Mouse (Mus musculus): ENCODE data around the gene Ltb4r1.

Ltb4r1 gene

GRCm38 (mm10) chr14:55765696-55766095 is at the start of gene Ltb4r1:
Gene Ltb4r1, plus strand, starts transcription at chr14:55765962.
- DNase-seq = no peak

GRCm38 (mm10) chr14:55716271-55716670 is 49.5 kb upstream of the Ltb4r1 start:
- no peak for DNase-seq

- DNase-seq = no peak
Observed at GRCm38 (mm10) chr14:55716884-55717283, 48.9 kb upstream of the Ltb4r1 start.

- DNase-seq = no peak
Observed at GRCm38 (mm10) chr14:55719737-55720136, 46.0 kb upstream of the Ltb4r1 start.

GRCm38 (mm10) chr14:55720666-55721065 is 45.1 kb upstream of the Ltb4r1 start:
- no peak for DNase-seq

GRCm38 (mm10) chr14:55721076-55721475 is 44.7 kb upstream of the Ltb4r1 start:
- peak in 1 of 2 experiments; percentile 19 for DNase-seq

GRCm38 (mm10) chr14:55721700-55722437 is 43.9 kb upstream of the Ltb4r1 start, which contains the start of gene Rabggta:
Gene Rabggta, minus strand, starts transcription at chr14:55722263.
- peak; percentile 96 to 97 for DNase-seq

- no peak for DNase-seq
Observed at GRCm38 (mm10) chr14:55722438-55722945, 43.3 kb upstream of the Ltb4r1 start.

GRCm38 (mm10) chr14:55723433-55723832 is 42.3 kb upstream of the Ltb4r1 start:
- no peak for DNase-seq

- no peak for DNase-seq
Observed at GRCm38 (mm10) chr14:55724411-55724871, 41.3 kb upstream of the Ltb4r1 start.

- DNase-seq = no peak
Observed at GRCm38 (mm10) chr14:55726261-55726660, 39.5 kb upstream of the Ltb4r1 start.

GRCm38 (mm10) chr14:55727889-55728685 is 37.7 kb upstream of the Ltb4r1 start:
- no peak for DNase-seq

GRCm38 (mm10) chr14:55730116-55730515 is 35.6 kb upstream of the Ltb4r1 start:
- no peak for DNase-seq

- no peak for DNase-seq
Observed at GRCm38 (mm10) chr14:55730531-55731032, 35.2 kb upstream of the Ltb4r1 start.

- no peak for DNase-seq
Observed at GRCm38 (mm10) chr14:55733889-55734288, 31.9 kb upstream of the Ltb4r1 start.

- DNase-seq = no peak
Observed at GRCm38 (mm10) chr14:55734869-55735268, 30.9 kb upstream of the Ltb4r1 start.

- DNase-seq = no peak
Observed at GRCm38 (mm10) chr14:55735334-55735733, 30.4 kb upstream of the Ltb4r1 start.

- no peak for DNase-seq
Observed at GRCm38 (mm10) chr14:55735758-55736157, 30.0 kb upstream of the Ltb4r1 start.

GRCm38 (mm10) chr14:55737086-55737687 is 28.6 kb upstream of the Ltb4r1 start:
- no peak for DNase-seq

- DNase-seq = peak; percentile 86 to 91
Observed at GRCm38 (mm10) chr14:55743711-55744110, 22.1 kb upstream of the Ltb4r1 start.

- DNase-seq = peak; percentile 89 to 92
Observed at GRCm38 (mm10) chr14:55745180-55745860, 20.4 kb upstream of the Ltb4r1 start, which contains the start of the genes Dhrs1 and Nop9. Gene Dhrs1, minus strand, starts transcription at chr14:55745690. Gene Nop9, plus strand, starts transcription at chr14:55745693.

- no peak for DNase-seq
Observed at GRCm38 (mm10) chr14:55745861-55746237, 19.9 kb upstream of the Ltb4r1 start.
